Mouse (Mus musculus) hindbrain, postnatal 0 days (tissue): Measurements from ENCODE around the gene Atp1a4. TPM values are rescaled to one million over a fixed set of nuclear protein-coding genes. Genes with fewer than 3 reads are reported as not detected.

ENCODE experiments used
- ATAC-seq: fragments of 200-750 bp; cut with Nextera tagmentation; 2 replicates; pipeline ENCODE4 v1.8.0; 2017; ENCODE audit warnings: mild to moderate bottlenecking, moderate TSS enrichment, moderate library complexity
- DNase-seq: peaks from one replicate; pipeline ENCODE4 v3.0.0-alpha.2; 2015; ENCODE audit warnings: low spot score
- H3K27ac ChIP-seq: fragments of 300-500 bp; sonication (generic); 2 replicates; pipeline ENCODE4 v1.5.1; 2014; ENCODE audit warnings: mild to moderate bottlenecking
- H3K27me3 ChIP-seq: fragments of 300-500 bp; sonication (generic); 2 replicates; pipeline ENCODE4 v1.6.1; 2014; ENCODE audit warnings: low read length, mixed read lengths; ENCODE audit not compliant: insufficient read depth
- H3K36me3 ChIP-seq: fragments of 300-500 bp; sonication (generic); 2 replicates; pipeline ENCODE4 v1.6.1; 2014; ENCODE audit warnings: low read length, mixed read lengths; ENCODE audit not compliant: insufficient read depth
- H3K4me1 ChIP-seq: fragments of 300-500 bp; sonication (generic); 2 replicates; pipeline ENCODE4 v1.6.1; 2014; ENCODE audit warnings: antibody characterized with exemption, low read length, mixed read lengths; ENCODE audit not compliant: insufficient read depth
- H3K4me2 ChIP-seq: fragments of 300-500 bp; sonication (generic); 2 replicates; pipeline ENCODE4 v1.6.1; 2014; ENCODE audit warnings: low read depth, mild to moderate bottlenecking, low read length, moderate library complexity, mixed read lengths
- H3K4me3 ChIP-seq: fragments of 300-500 bp; sonication (generic); 2 replicates; pipeline ENCODE4 v1.5.1; 2014; ENCODE audit warnings: low read length
- H3K9ac ChIP-seq: fragments of 300-500 bp; sonication (generic); replicated peaks from 2 replicates; pipeline ENCODE4 v1.6.1; 2014; ENCODE audit warnings: mild to moderate bottlenecking, low read length, moderate library complexity, mixed read lengths
- H3K9me3 ChIP-seq: fragments of 300-500 bp; sonication (generic); 2 replicates; pipeline ENCODE4 v1.6.1; 2016; ENCODE audit warnings: low read length, mixed read lengths
- CTCF ChIP-seq: IDR thresholded peaks from 2 replicates; pipeline ENCODE4 v1.5.1; 2016; ENCODE audit warnings: antibody characterized with exemption, control low read depth, low read depth
- WGBS: fragments of 180-500 bp; shearing (Covaris S2); extraction: QIAGEN DNeasy Blood & Tissue Kit; methylation state at CpG from one replicate; pipeline ENCODE4 v1.1.7; 2014; 5-methylcytosine and 5-hydroxymethylcytosine counted together
- polyA plus RNA-seq: library from polyadenylated mRNA; unstranded; fragments of >200 nt; fragmentation: Nextera tagmentation; extraction: Ambion mirVana; gene quantifications from 2 replicates; pipeline ENCODE4 v1.2.1, GENCODE M21; 2015
- total RNA-seq: library from RNA; depleted of rRNA; stranded (reverse); fragments of >200 nt; gene quantifications from 2 replicates; pipeline ENCODE4 v1.2.3, GENCODE M21; 2014

Gene Atp1a4
- total and polyA plus RNA-seq, 2 experiments from 2014 or later: 0.05 to 0.10 TPM

GRCm38 (mm10) chr1:172302851-172303250 is 44.6 kb upstream of the Atp1a4 start:
- no peak overlapping the region for H3K9ac ChIP-seq
- ATAC-seq: no peak

GRCm38 (mm10) chr1:172302311-172302710 is 44.1 kb upstream of the Atp1a4 start:
- no peak overlapping the region for H3K4me2 ChIP-seq
- H3K27me3 ChIP-seq: no peaks in the 10 kb centered on the region
- no peak overlapping the region for H3K4me3 ChIP-seq
- H3K36me3 ChIP-seq: no peaks in the 10 kb centered on the region
- peak overlapping the region; percentile 16; the same call in 1 of the 2 replicates for H3K27ac ChIP-seq
- no peak overlapping the region for H3K9ac ChIP-seq
- 66% methylated on average over 3 of the region's 3 CpGs for WGBS
- H3K9me3 ChIP-seq: no peaks in the 10 kb centered on the region
- no peak for DNase-seq
- TF ChIP-seq CTCF: no peak
- ATAC-seq: no peak
- peaks cover 10% of the 10 kb centered on the region for H3K4me1 ChIP-seq

More at GRCm38 (mm10) chr1:172302851-172303250, 44.6 kb upstream of the Atp1a4 start:
- Histone ChIP-seq H3K4me1 (peaks cover 10% of the 10 kb centered on the region), H3K4me2 (no peak overlapping the region), H3K27ac (peak overlapping the region; percentile 49; the same call in 1 of the 2 replicates), H3K4me3 (no peak overlapping the region), H3K27me3 (no peaks in the 10 kb centered on the region), H3K9me3 (no peaks in the 10 kb centered on the region), H3K36me3 (no peaks in the 10 kb centered on the region)
- no peak for DNase-seq
- TF ChIP-seq CTCF: no peak
- WGBS: 19% methylated on average over 6 of the region's 6 CpGs

GRCm38 (mm10) chr1:172301180-172301579 is 43.0 kb upstream of the Atp1a4 start:
- peak; percentile 56 for DNase-seq
- Histone ChIP-seq H3K9me3 (no peaks in the 10 kb centered on the region), H3K27ac (peak overlapping the region; percentile 70; the same call in 1 of the 2 replicates), H3K4me3 (no peak overlapping the region), H3K27me3 (no peaks in the 10 kb centered on the region), H3K9ac (no peak overlapping the region), H3K4me2 (no peak overlapping the region), H3K4me1 (peaks cover 10% of the 10 kb centered on the region), H3K36me3 (no peaks in the 10 kb centered on the region)
- ATAC-seq: peak; percentile 57
- WGBS: 30% methylated on average over 12 of the region's 12 CpGs
- TF ChIP-seq CTCF: no peak

DNA sequence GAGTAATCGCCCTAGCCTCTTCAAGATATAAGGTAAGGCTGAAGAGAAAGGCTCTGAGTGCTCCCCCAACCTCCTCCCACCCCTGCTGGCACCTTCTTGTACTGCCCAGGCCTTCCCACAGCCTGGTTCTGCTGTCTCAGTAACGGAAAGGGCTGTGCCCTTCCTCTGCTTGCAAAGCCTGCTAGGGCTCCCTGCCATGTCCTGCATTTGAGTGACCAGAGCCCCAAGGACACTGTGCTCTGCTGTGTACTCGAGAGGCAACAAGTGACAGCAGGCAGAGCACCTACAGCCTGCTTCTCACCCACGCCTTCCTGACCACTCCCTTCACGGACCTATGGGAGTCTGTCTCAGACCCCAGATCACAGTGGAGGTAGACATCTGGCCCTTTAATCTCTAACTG is 42.0 kb upstream of the Atp1a4 start:
- Histone ChIP-seq H3K9me3 (no peaks in the 10 kb centered on the region), H3K36me3 (no peaks in the 10 kb centered on the region), H3K27me3 (no peaks in the 10 kb centered on the region), H3K4me3 (no peak overlapping the region), H3K4me2 (no peak overlapping the region), H3K9ac (no peak overlapping the region), H3K4me1 (peaks cover 12% of the 10 kb centered on the region), H3K27ac (peak overlapping the region; percentile 70)
- TF ChIP-seq CTCF: peak; percentile 29; the same call in 1 of the 2 replicates
- 60% methylated on average over 5 of the region's 5 CpGs for WGBS
- ATAC-seq (no peak), DNase-seq (no peak)

- no peaks in the 10 kb centered on the region for H3K27me3 ChIP-seq
- H3K9me3 ChIP-seq: no peaks in the 10 kb centered on the region
- peaks cover 15% of the 10 kb centered on the region for H3K4me1 ChIP-seq
- ATAC-seq (no peak), DNase-seq (peak; percentile 39)
- H3K4me2 ChIP-seq: no peak overlapping the region
- 44% methylated on average over 7 of the region's 7 CpGs for WGBS
- TF ChIP-seq CTCF: no peak
- no peak overlapping the region for H3K4me3 ChIP-seq
- H3K27ac ChIP-seq: peak overlapping the region; percentile 70
- no peak overlapping the region for H3K9ac ChIP-seq
- H3K36me3 ChIP-seq: no peaks in the 10 kb centered on the region
Measured at GRCm38 (mm10) chr1:172299528-172299927, 41.3 kb upstream of the Atp1a4 start.

DNA sequence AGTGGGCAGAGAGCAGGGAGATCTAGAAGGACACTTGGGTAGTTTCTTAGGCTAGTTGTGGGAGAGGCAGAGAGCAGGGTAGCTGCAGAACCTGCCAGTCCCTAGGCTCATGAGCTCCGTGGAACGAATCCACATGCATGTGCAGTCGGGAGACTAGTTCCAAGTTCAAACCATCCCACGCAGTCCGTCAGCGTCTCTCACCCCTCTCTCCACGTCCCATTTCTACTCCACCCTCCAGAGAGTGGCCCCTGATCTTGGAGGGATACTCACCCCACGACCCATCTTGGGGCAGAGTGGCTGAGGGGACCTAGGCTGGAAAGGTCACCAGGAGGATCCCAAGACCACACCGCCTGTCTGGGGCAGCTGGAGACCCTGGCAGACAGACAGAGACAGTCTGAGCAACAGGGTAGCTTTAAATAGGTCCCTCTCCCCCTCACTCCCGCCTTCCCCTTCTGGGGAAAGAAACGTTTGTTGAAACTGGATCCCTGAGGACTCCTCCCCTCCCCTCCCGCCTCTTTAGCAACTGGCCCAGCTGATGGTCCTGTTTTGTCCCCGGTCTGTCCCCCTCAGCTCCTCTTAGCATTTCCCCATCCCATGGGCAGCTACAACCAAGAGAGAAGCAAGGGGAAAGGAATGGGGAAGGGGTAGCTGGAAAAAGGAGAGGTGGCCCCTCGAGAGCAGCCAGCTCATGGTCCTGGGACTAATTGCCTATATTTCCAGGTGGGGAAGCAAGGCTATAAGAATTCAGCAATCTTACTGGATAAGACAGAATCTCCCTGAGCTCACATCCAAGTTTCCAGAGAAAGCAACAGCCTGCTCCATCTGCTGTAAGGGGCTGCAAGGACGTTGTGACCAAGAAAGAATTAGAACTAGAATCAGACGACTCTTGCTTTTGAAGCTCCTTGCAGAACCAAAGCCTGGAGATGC is 39.7 kb upstream of the Atp1a4 start, which contains the start of gene Atp1a2:
Gene Atp1a2, minus strand, starts transcription at position 454 of the 927 bp plus-strand sequence.
- no peaks in the 10 kb centered on the region for H3K9me3 ChIP-seq
- WGBS: 10% methylated on average over 16 of the region's 16 CpGs
- no peaks in the 10 kb centered on the region for H3K27me3 ChIP-seq
- peak within 1 kb of the TSS; percentile 61 for H3K9ac ChIP-seq
- peaks cover 20% of the 10 kb centered on the region for H3K4me1 ChIP-seq
- DNase-seq: peak; percentile 76
- no peaks in the 10 kb centered on the region for H3K36me3 ChIP-seq
- no peak for TF ChIP-seq CTCF
- ATAC-seq: peak; percentile 50
- peak within 1 kb of the TSS; percentile 53 for H3K4me2 ChIP-seq
- H3K27ac ChIP-seq: peak within 1 kb of the TSS; percentile 87
- peak within 1 kb of the TSS; percentile 39 for H3K4me3 ChIP-seq
